Mouse (Mus musculus) lung, embryonic 16.5 days (tissue): ENCODE data around the gene Gapvd1. TPM values are rescaled to one million over a fixed set of nuclear protein-coding genes. Genes with fewer than 3 reads are reported as not detected.
A peak's percentile ranks its signal among the peaks of the same experiment; 100 is the strongest.

Experiments
- ATAC-seq: fragments of 200-750 bp; cut with Nextera tagmentation; 2 replicates; pipeline ENCODE4 v1.8.0; 2017; ENCODE audit warnings: low read depth, mild to moderate bottlenecking, moderate library complexity
- H3K27ac ChIP-seq: fragments of 300-500 bp; sonication (generic); 2 replicates; pipeline ENCODE4 v1.5.1; 2014; ENCODE audit warnings: mild to moderate bottlenecking, control low read depth, low read length
- H3K27me3 ChIP-seq: fragments of 300-500 bp; sonication (generic); 2 replicates; pipeline ENCODE4 v1.6.1; 2014; ENCODE audit warnings: low read depth, low read length, mixed read lengths; ENCODE audit not compliant: control insufficient read depth, insufficient read depth
- H3K36me3 ChIP-seq: fragments of 300-500 bp; sonication (generic); 2 replicates; pipeline ENCODE4 v1.6.1; 2014; ENCODE audit warnings: low read length; ENCODE audit not compliant: control insufficient read depth, insufficient read depth
- H3K4me1 ChIP-seq: fragments of 300-500 bp; sonication (generic); replicated peaks from 2 replicates; pipeline ENCODE4 v1.6.1; 2014; ENCODE audit warnings: low read length, mixed read lengths; ENCODE audit not compliant: control insufficient read depth, insufficient read depth
- H3K4me2 ChIP-seq: fragments of 300-500 bp; sonication (generic); 2 replicates; pipeline ENCODE4 v1.6.1; 2014; ENCODE audit warnings: low read depth, low read length, control low read depth
- H3K4me3 ChIP-seq: fragments of 300-500 bp; sonication (generic); 2 replicates; pipeline ENCODE4 v1.5.1; 2014; ENCODE audit warnings: mild to moderate bottlenecking, low read length, control low read depth
- H3K9ac ChIP-seq: fragments of 300-500 bp; sonication (generic); 2 replicates; pipeline ENCODE4 v1.6.1; 2014; ENCODE audit warnings: low read length, control low read depth
- H3K9me3 ChIP-seq: fragments of 300-500 bp; sonication (generic); 2 replicates; pipeline ENCODE4 v1.6.1; 2016; ENCODE audit warnings: low read length; ENCODE audit not compliant: control insufficient read depth
- WGBS: fragments of 180-500 bp; shearing (Covaris S2); extraction: QIAGEN DNeasy Blood & Tissue Kit; methylation state at CpG from one replicate; pipeline ENCODE4 v1.1.7; 2014; 5-methylcytosine and 5-hydroxymethylcytosine counted together
- polyA plus RNA-seq: library from polyadenylated mRNA; unstranded; fragments of >200 nt; fragmentation: Nextera tagmentation; extraction: Ambion mirVana; gene quantifications from 2 replicates; pipeline ENCODE4 v1.2.1, GENCODE M21; 2015

Gapvd1 gene
- polyA plus RNA-seq, 1 experiment from 2014 or later = 78.3 TPM

DNA sequence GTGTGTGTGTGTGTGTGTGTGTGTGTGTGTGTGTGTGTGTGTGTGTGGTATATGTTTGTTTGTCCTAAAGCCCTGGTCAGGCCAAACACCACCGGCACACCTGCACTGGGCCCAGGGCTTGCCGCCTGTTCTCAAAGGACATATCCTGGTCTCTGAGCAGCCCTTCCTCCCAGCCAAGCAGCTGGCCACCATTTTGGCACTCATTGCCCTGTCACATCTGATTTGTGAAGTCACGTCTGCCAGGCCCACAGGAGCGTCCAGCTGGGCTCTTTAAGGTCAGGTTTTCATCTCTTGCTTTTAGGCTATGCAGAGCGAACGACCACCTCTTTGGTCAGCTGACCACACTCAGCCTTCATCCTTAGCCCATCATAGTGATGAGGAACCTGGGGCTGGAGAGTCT is 124.6 kb downstream of the Gapvd1 start:
- no peaks in the 10 kb centered on the region for H3K9me3 ChIP-seq
- no peak overlapping the region for H3K27ac ChIP-seq
- H3K36me3 ChIP-seq = no peaks in the 10 kb centered on the region
- H3K9ac ChIP-seq = no peak overlapping the region
- H3K4me1 ChIP-seq = peaks cover 25% of the 10 kb centered on the region
- no peaks in the 10 kb centered on the region for H3K27me3 ChIP-seq
- H3K4me2 ChIP-seq = no peak overlapping the region
- 83% methylated on average over 6 of the region's 6 CpGs for whole genome bisulfite sequencing
- ATAC-seq = no peak
- no peak overlapping the region for H3K4me3 ChIP-seq

GRCm38 (mm10) chr2:34629758-34630157 is 125.3 kb downstream of the Gapvd1 start:
- Histone ChIP-seq H3K4me1 (peaks cover 25% of the 10 kb centered on the region), H3K9ac (no peak overlapping the region), H3K27ac (no peak overlapping the region), H3K27me3 (no peaks in the 10 kb centered on the region), H3K4me3 (no peak overlapping the region), H3K36me3 (no peaks in the 10 kb centered on the region), H3K9me3 (no peaks in the 10 kb centered on the region), H3K4me2 (no peak overlapping the region)
- WGBS = 72% methylated on average over 7 of the region's 7 CpGs
- ATAC-seq = no peak

GRCm38 (mm10) chr2:34628903-34629540 is 126.0 kb downstream of the Gapvd1 start:
- no peak for ATAC-seq
- H3K27ac ChIP-seq = peak overlapping the region; percentile 60
- WGBS = 48% methylated on average over 4 of the region's 4 CpGs

GRCm38 (mm10) chr2:34627328-34628226 is 127.5 kb downstream of the Gapvd1 start:
- Histone ChIP-seq H3K27me3 (no peaks in the 10 kb centered on the region), H3K9me3 (no peaks in the 10 kb centered on the region), H3K4me1 (peaks cover 25% of the 10 kb centered on the region), H3K27ac (peak overlapping the region; percentile 60; the same call in 1 of the 2 replicates), H3K9ac (no peak overlapping the region), H3K4me2 (no peak overlapping the region), H3K36me3 (0 out of 2 replicates have a peak, but pooled peaks cover 2% of the 10 kb centered on the region), H3K4me3 (no peak overlapping the region)
- 50% methylated on average over 17 of the region's 17 CpGs for WGBS
- ATAC-seq = peak; percentile 93

More at GRCm38 (mm10) chr2:34628903-34629540, 126.0 kb downstream of the Gapvd1 start:
- Histone ChIP-seq H3K9me3 (no peaks in the 10 kb centered on the region), H3K4me1 (peaks cover 25% of the 10 kb centered on the region), H3K4me2 (no peak overlapping the region), H3K4me3 (no peak overlapping the region), H3K27me3 (no peaks in the 10 kb centered on the region), H3K36me3 (no peaks in the 10 kb centered on the region), H3K9ac (peak overlapping the region; percentile 5; the same call in 1 of the 2 replicates)

Other genes starting within 250 kb of the Gapvd1 start
- gene Hspa5, start 16.7 kb upstream of the Gapvd1 start, polyA plus RNA-seq = 940 and 945 TPM in 2 replicates
- 35.4 and 36.3 TPM in 2 replicates for gene Rabepk, start 44.7 kb upstream of the Gapvd1 start, polyA plus RNA-seq
- gene Fbxw2, start 71.1 kb upstream of the Gapvd1 start, polyA plus RNA-seq = 81.8 and 89.5 TPM in 2 replicates
- not detected in 2 replicates for gene Gm34653, start 77.8 kb upstream of the Gapvd1 start, polyA plus RNA-seq
- 0.65 and 1.0 TPM in 2 replicates for gene Cutal, start 119.2 kb upstream of the Gapvd1 start, polyA plus RNA-seq
- 104 and 106 TPM in 2 replicates for gene Psmd5, start 119.7 kb upstream of the Gapvd1 start, polyA plus RNA-seq
- gene Phf19, start 158.8 kb upstream of the Gapvd1 start, polyA plus RNA-seq = 3.4 and 4.6 TPM in 2 replicates
- 4.3 and 4.7 TPM in 2 replicates for gene Traf1, start 206.5 kb upstream of the Gapvd1 start, polyA plus RNA-seq